Mouse (Mus musculus) liver, embryonic 11.5 days (tissue): ENCODE measurements at regions not wholly inside any gene's neighbourhood (a gene's known extent, or its start where the extent isn't known, plus 50 kb on each side); places are given as distances from the start of the nearest gene placed in this dataset.

Experiments used
- ATAC-seq: fragments of 200-750 bp; cut with Nextera tagmentation; replicated peaks from 2 replicates; pipeline ENCODE4 v1.8.0; 2017; ENCODE audit warnings: moderate number of reproducible peaks, mild to moderate bottlenecking, moderate TSS enrichment, moderate library complexity; ENCODE audit not compliant: low FRiP score
- DNase-seq: peaks from one replicate; pipeline ENCODE4 v3.0.0-alpha.2; 2017; ENCODE audit warnings: low spot score
- H3K27ac ChIP-seq: fragments of 300-500 bp; sonication (generic); 2 replicates; pipeline ENCODE4 v1.5.1; 2014; ENCODE audit warnings: mild to moderate bottlenecking, low read depth, low read length, control low read depth
- H3K27me3 ChIP-seq: fragments of 300-500 bp; sonication (generic); replicated peaks from 2 replicates; pipeline ENCODE4 v1.6.1; 2014; ENCODE audit warnings: low read length, mixed read lengths; ENCODE audit not compliant: control insufficient read depth, insufficient read depth
- H3K36me3 ChIP-seq: fragments of 300-500 bp; sonication (generic); 2 replicates; pipeline ENCODE4 v1.6.1; 2014; ENCODE audit warnings: mild to moderate bottlenecking, low read length, moderate library complexity, mixed read lengths; ENCODE audit not compliant: control insufficient read depth, insufficient read depth
- H3K4me1 ChIP-seq: fragments of 300-500 bp; sonication (generic); replicated peaks from 2 replicates; pipeline ENCODE4 v1.6.1; 2014; ENCODE audit warnings: low read length, mixed read lengths; ENCODE audit not compliant: control insufficient read depth, insufficient read depth
- H3K4me2 ChIP-seq: fragments of 300-500 bp; sonication (generic); 2 replicates; pipeline ENCODE4 v1.6.1; 2014; ENCODE audit warnings: mild to moderate bottlenecking, control low read depth, moderate library complexity
- H3K4me3 ChIP-seq: fragments of 300-500 bp; sonication (generic); 2 replicates; pipeline ENCODE4 v1.5.1; 2014; ENCODE audit warnings: low read depth, low read length, control low read depth
- H3K9ac ChIP-seq: fragments of 300-500 bp; sonication (generic); 2 replicates; pipeline ENCODE4 v1.6.1; 2014; ENCODE audit warnings: low read depth, low read length, control low read depth
- H3K9me3 ChIP-seq: fragments of 300-500 bp; sonication (generic); 2 replicates; pipeline ENCODE4 v1.6.1; 2016; ENCODE audit warnings: low read length, inconsistent platforms, mixed read lengths; ENCODE audit not compliant: control insufficient read depth
- WGBS: fragments of 180-500 bp; shearing (Covaris S2); extraction: QIAGEN DNeasy Blood & Tissue Kit; methylation state at CpG from one replicate; pipeline ENCODE4 v1.1.7; 2014; 5-methylcytosine and 5-hydroxymethylcytosine counted together

- no peaks in the 10 kb centered on the region for H3K27me3 ChIP-seq
- WGBS = 80% methylated on average over 4 of the region's 4 CpGs
These were observed 1583.4 kb upstream of the Slc10a2 start for GRCm38 (mm10) chr8:6688595-6688994.

GRCm38 (mm10) chr8:6658860-6659259 is 1553.7 kb upstream of the Slc10a2 start:
- no peaks in the 10 kb centered on the region for H3K36me3 ChIP-seq
- no peaks in the 10 kb centered on the region for H3K27me3 ChIP-seq
- H3K4me3 ChIP-seq = no peak overlapping the region
- 89% methylated on average over 1 of the region's 1 CpGs for WGBS
- no peak overlapping the region for H3K4me2 ChIP-seq
- H3K9ac ChIP-seq = no peak overlapping the region
- no peaks in the 10 kb centered on the region for H3K4me1 ChIP-seq
- no peak overlapping the region for H3K27ac ChIP-seq
- no peak for ATAC-seq
- H3K9me3 ChIP-seq = no peaks in the 10 kb centered on the region
- DNase-seq = no peak

More at GRCm38 (mm10) chr8:6688595-6688994, 1583.4 kb upstream of the Slc10a2 start:
- Histone ChIP-seq H3K9ac (no peak overlapping the region), H3K4me3 (no peak overlapping the region), H3K4me1 (no peaks in the 10 kb centered on the region), H3K9me3 (no peaks in the 10 kb centered on the region), H3K36me3 (no peaks in the 10 kb centered on the region), H3K4me2 (no peak overlapping the region), H3K27ac (no peak overlapping the region)
- ATAC-seq (no peak), DNase-seq (no peak)

DNA sequence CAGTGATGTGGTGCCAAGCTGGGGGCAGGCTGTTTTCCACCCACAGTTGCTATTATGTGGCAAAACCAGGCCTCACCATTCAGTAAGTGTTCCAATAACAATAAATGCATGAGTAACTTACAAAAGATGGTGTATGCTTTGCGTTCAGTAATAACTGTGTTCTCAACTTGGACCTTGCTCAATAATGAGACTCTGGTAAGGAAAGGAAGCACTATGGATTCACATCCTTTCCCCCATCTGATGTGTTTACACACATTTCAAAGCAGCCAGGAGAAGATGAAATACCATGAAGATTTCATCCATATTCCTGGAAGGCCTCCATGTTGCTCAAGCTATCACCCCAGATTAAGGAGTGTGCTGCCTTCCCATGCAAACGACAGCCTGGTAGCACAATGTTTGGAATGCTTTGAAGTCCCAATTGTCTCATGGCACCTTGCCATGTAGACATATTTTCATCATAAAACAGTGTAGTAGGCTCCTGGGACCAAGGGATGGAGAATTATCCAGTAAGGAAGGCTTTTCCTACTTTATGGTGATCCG is 1552.4 kb upstream of the Slc10a2 start:
- no peak for DNase-seq
- Histone ChIP-seq H3K27ac (no peak overlapping the region), H3K4me3 (no peak overlapping the region), H3K4me2 (no peak overlapping the region), H3K27me3 (no peaks in the 10 kb centered on the region), H3K9me3 (no peaks in the 10 kb centered on the region), H3K4me1 (no peaks in the 10 kb centered on the region), H3K36me3 (no peaks in the 10 kb centered on the region), H3K9ac (no peak overlapping the region)
- ATAC-seq = no peak
- WGBS = 80% methylated on average over 3 of the region's 3 CpGs

GRCm38 (mm10) chr8:6652180-6652579 is 1547.0 kb upstream of the Slc10a2 start:
- Histone ChIP-seq H3K4me3 (no peak overlapping the region), H3K27me3 (no peaks in the 10 kb centered on the region), H3K36me3 (no peaks in the 10 kb centered on the region), H3K9me3 (no peaks in the 10 kb centered on the region), H3K27ac (no peak overlapping the region), H3K9ac (no peak overlapping the region), H3K4me2 (no peak overlapping the region), H3K4me1 (no peaks in the 10 kb centered on the region)
- no peak for DNase-seq
- ATAC-seq = no peak

DNA sequence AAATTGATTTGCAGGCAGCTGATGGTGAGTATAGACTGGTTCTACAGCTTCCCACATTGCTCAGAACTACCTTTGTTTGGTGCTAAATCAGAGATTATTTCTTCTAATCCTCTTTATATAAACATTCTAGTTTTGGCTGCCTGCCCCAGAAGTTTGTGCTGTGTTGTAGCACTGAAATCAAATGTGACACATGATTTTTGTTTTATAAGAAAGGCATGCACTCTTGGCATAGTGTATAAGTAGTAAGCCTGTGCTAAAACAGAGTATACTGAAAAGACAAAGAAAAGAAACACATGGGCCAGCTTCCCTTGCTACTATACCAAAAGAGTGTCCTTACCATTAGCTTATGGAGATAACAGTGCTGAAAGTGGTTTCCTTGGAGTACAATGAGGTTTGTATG is 1542.9 kb upstream of the Slc10a2 start:
- Histone ChIP-seq H3K4me1 (no peaks in the 10 kb centered on the region), H3K27ac (no peak overlapping the region), H3K27me3 (no peaks in the 10 kb centered on the region), H3K9ac (no peak overlapping the region), H3K36me3 (no peaks in the 10 kb centered on the region), H3K9me3 (no peaks in the 10 kb centered on the region), H3K4me3 (no peak overlapping the region), H3K4me2 (no peak overlapping the region)
- no peak for ATAC-seq
- DNase-seq = no peak

- Histone ChIP-seq H3K4me2 (no peak overlapping the region), H3K36me3 (no peaks in the 10 kb centered on the region), H3K27me3 (no peaks in the 10 kb centered on the region), H3K4me1 (no peaks in the 10 kb centered on the region), H3K9me3 (no peaks in the 10 kb centered on the region), H3K4me3 (no peak overlapping the region), H3K27ac (no peak overlapping the region), H3K9ac (no peak overlapping the region)
- no peak for ATAC-seq
- no peak for DNase-seq
- WGBS = 78% methylated on average over 5 of the region's 5 CpGs
These were observed 1540.3 kb upstream of the Slc10a2 start for GRCm38 (mm10) chr8:6645287-6645957.

- H3K9me3 ChIP-seq = no peaks in the 10 kb centered on the region
- H3K4me1 ChIP-seq = no peaks in the 10 kb centered on the region
- ATAC-seq = no peak
- WGBS = 83% methylated on average over 2 of the region's 2 CpGs
- no peaks in the 10 kb centered on the region for H3K27me3 ChIP-seq
- H3K4me3 ChIP-seq = no peak overlapping the region
- no peak overlapping the region for H3K4me2 ChIP-seq
- no peak for DNase-seq
- no peak overlapping the region for H3K9ac ChIP-seq
- H3K36me3 ChIP-seq = no peaks in the 10 kb centered on the region
- no peak overlapping the region for H3K27ac ChIP-seq
These were observed 1539.2 kb upstream of the Slc10a2 start for GRCm38 (mm10) chr8:6644396-6644795.

DNA sequence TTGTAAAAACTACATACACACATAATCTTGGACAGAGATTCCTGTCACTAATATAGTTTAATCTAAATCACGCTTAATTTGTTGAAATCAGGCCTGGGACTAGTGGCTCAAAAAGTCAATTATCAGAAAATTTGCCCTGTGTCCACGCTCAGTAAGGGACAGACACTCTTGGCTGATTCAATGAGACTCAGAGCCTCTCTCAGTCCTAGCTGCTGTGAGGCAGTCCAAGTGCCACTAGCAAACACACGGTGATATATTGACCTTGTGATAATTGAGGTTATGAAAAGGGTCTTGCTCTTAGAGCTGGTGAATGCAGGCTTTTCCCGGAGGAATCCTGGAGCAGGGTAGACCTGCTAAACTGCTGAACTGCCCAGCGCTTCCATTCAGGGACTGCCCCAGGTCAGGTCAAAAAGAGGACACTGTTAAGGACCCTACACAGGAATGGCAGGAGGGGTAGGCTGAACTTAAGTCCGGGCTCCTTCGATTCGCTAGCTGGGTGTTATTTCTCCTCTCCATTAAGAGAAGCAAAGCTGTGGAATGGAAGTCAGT is 1521.9 kb upstream of the Slc10a2 start:
- no peaks in the 10 kb centered on the region for H3K9me3 ChIP-seq
- H3K27ac ChIP-seq = no peak overlapping the region
- no peaks in the 10 kb centered on the region for H3K27me3 ChIP-seq
- ATAC-seq (no peak), DNase-seq (no peak)
- H3K36me3 ChIP-seq = no peaks in the 10 kb centered on the region
- no peaks in the 10 kb centered on the region for H3K4me1 ChIP-seq
- no peak overlapping the region for H3K4me2 ChIP-seq
- no peak overlapping the region for H3K4me3 ChIP-seq
- H3K9ac ChIP-seq = no peak overlapping the region
- 69% methylated on average over 8 of the region's 8 CpGs for WGBS

- Histone ChIP-seq H3K27ac (no peak overlapping the region), H3K4me1 (no peaks in the 10 kb centered on the region), H3K36me3 (no peaks in the 10 kb centered on the region), H3K9ac (no peak overlapping the region), H3K4me3 (no peak overlapping the region), H3K4me2 (no peak overlapping the region), H3K9me3 (no peaks in the 10 kb centered on the region), H3K27me3 (no peaks in the 10 kb centered on the region)
- no peak for DNase-seq
- ATAC-seq = no peak
- WGBS = 65% methylated on average over 2 of the region's 2 CpGs
These were observed 1503.7 kb upstream of the Slc10a2 start for GRCm38 (mm10) chr8:6608891-6609290.
